Mouse (Mus musculus): ENCODE results near the gene Zfp398. TPM values are rescaled to one million over a fixed set of nuclear protein-coding genes. Genes with fewer than 3 reads are reported as not detected.

Gene Zfp398
- total RNA-seq, 2 experiments from 2014 or later: 4.3 to 4.7 TPM

GRCm38 (mm10) chr6:47879049-47879716 is 43.7 kb downstream of the Zfp398 start:
- no peak for DNase-seq
- intact Hi-C loops (cut with DNase I; ENCODE audit: low total_unique reads): no loop called here

GRCm38 (mm10) chr6:47880166-47880565 is 44.7 kb downstream of the Zfp398 start:
- intact Hi-C loops (cut with DNase I; ENCODE audit: low total_unique reads): no loop called here
- no peak for DNase-seq

- no peak for DNase-seq
- intact Hi-C loops (cut with DNase I; ENCODE audit: low total_unique reads): no loop called here
Observed at GRCm38 (mm10) chr6:47888812-47889383, 53.4 kb downstream of the Zfp398 start.

GRCm38 (mm10) chr6:47899416-47899815 is 64.0 kb downstream of the Zfp398 start:
- no peak for DNase-seq
- intact Hi-C loops (cut with DNase I; ENCODE audit: low total_unique reads): no loop called here

GRCm38 (mm10) chr6:47903587-47903986 is 68.1 kb downstream of the Zfp398 start:
- DNase-seq: no peak
- intact Hi-C loops (cut with DNase I; ENCODE audit: low total_unique reads): no loop called here

GRCm38 (mm10) chr6:47904361-47904760 is 68.9 kb downstream of the Zfp398 start:
- intact Hi-C loops (cut with DNase I; ENCODE audit: low total_unique reads): no loop called here
- no peak for DNase-seq

GRCm38 (mm10) chr6:47904917-47905695 is 69.6 kb downstream of the Zfp398 start:
- no peak for DNase-seq
- intact Hi-C loops (cut with DNase I; ENCODE audit: low total_unique reads): no loop called here

GRCm38 (mm10) chr6:47906326-47906725 is 70.9 kb downstream of the Zfp398 start:
- DNase-seq: no peak
- intact Hi-C loops (cut with DNase I; ENCODE audit: low total_unique reads): no loop called here

DNA sequence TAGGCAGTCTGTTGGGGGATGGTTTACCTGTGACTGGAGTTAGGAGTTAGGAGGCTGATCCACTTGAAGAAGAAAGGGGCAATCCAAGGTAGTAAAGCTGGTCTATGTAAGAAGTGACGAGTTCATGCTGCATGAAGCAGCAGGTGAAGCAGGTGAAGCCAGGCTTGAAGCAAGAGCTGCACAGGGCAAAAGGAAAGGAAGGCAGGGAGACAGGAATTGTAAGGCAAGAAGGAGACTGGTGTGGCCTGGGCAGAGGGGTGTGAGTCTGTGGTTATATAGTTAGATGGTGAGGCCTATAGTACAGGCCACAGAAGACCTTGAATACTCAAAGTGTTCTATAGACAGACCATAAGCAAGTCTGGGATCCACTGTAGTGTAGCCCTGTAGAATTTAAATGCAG is 73.5 kb downstream of the Zfp398 start:
- no peak for DNase-seq
- intact Hi-C loops (cut with DNase I; ENCODE audit: low total_unique reads): no loop called here

DNA sequence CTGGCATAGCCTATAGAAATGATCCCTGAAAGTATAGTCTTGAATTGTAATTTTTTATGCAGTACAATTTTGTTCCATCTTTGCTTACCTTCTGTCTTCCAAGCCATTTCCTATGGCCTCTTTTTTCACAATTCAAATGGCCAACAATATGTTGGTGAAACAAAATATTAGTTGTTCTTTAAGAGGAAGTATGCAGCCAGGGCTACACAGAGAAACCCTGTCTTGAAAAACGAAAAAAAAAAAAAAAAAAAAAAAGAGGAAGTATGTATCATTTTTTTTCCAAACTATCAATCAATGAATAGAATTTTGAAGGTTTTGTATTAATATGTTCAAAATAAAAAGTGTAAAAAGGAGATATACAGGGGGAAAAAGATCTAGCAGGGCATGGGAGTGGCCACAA is 76.2 kb downstream of the Zfp398 start:
- no peak for DNase-seq
- intact Hi-C loops (cut with DNase I; ENCODE audit: low total_unique reads): no loop called here

DNA sequence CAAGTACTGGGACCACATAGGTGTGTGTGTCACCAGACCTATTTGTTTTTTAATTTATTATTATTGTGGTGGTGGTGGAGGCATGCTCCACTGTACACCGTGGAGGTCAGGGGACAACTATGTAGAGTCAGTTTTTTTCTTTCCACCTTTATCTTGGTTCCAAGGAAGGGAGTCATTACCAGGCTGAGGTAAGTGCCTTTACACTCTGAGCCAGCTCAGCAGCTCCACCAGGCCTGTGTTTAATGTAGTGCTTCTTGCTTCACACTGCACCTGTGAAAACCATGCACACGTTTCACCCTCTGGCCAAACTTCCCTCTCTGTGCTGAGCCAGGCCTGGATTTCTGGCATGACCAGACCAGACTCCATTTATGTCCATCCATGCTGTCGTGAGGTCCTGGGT is 77.5 kb downstream of the Zfp398 start:
- DNase-seq: no peak
- intact Hi-C loops (cut with DNase I; ENCODE audit: low total_unique reads): no loop called here

DNA sequence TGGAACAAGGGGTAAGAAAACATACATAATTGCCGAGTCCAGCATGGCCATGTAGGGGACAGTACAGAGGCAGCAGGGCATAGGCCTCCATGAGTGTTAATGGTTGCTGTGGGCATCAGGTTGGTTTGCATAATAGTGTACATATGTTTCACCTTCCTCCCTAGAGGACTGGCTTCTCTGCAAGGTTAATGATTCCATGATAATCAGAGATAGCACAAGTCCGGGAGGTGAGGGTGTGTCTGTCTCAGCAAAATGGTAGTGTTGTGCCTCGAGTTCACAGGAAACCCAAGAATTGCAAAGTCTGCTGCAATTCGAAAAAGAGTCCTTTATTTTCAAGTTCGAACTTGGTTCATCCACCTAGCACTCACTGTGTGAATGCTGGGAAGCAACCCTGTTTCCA is 81.6 kb downstream of the Zfp398 start:
- intact Hi-C loops (cut with DNase I; ENCODE audit: low total_unique reads): no loop called here
- DNase-seq: no peak

DNA sequence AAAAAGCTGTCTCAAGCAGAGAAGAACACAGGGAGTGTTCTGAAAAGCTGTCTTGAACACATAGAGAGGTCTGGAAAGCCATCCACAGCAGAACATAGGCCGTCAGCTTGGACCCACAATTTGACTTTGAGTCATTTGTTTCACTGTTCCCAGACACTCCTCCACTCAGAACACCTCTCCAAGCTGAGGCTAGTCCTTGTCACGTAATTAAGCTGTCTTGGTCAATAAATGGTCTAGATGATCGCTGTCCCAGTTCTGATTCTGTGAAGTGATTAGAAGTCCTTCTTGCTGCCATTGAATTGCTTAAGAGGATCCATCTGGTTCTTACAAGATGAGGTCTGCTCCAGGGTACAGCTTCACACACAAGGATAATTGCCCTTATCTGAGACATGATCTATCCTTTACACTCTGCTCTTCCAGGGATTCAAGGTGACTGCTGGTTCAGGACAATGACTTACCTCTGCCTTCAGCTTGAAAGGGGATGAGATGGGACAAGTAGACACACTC is 83.4 kb downstream of the Zfp398 start:
- intact Hi-C loops (cut with DNase I; ENCODE audit: low total_unique reads): no loop called here
- no peak for DNase-seq

DNA sequence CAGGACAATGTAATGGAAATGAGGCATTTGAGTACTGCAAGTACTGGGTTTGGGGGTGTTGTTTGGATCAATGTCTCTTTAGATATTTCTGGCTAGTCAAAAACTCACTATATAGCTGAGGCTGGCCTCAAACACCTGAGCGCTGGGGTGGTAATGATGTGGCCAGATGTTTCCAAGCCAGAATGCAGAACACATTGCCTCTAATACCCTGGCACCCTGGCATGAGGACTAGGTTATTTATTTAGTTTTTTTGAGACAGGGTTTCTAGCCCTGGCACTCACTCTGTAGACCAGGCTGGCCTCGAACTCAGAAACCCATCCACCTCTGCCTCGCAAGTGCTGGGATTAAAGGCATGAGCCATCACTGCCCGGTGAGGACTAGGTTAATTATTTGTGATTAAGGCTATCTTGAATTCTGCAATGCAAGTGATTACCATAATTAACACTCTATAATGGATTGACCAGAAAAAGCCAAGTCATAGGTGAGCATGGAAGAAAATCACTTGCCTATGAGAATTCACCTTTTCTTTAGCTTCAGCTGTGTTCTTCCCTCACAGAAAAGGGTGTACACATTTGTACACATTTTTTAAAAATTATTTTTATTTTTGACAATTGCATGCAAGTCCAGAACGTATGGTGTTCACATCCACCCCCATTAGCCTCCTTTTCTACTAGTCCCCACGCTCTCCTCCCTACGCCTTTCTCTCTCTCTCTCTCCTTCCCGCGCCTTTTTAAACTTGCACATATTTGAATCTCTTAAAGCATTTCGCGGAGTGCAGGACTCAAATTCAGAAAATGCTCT is 84.4 kb downstream of the Zfp398 start:
- DNase-seq: no peak
- intact Hi-C loops (cut with DNase I; ENCODE audit: low total_unique reads): no loop called here

DNA sequence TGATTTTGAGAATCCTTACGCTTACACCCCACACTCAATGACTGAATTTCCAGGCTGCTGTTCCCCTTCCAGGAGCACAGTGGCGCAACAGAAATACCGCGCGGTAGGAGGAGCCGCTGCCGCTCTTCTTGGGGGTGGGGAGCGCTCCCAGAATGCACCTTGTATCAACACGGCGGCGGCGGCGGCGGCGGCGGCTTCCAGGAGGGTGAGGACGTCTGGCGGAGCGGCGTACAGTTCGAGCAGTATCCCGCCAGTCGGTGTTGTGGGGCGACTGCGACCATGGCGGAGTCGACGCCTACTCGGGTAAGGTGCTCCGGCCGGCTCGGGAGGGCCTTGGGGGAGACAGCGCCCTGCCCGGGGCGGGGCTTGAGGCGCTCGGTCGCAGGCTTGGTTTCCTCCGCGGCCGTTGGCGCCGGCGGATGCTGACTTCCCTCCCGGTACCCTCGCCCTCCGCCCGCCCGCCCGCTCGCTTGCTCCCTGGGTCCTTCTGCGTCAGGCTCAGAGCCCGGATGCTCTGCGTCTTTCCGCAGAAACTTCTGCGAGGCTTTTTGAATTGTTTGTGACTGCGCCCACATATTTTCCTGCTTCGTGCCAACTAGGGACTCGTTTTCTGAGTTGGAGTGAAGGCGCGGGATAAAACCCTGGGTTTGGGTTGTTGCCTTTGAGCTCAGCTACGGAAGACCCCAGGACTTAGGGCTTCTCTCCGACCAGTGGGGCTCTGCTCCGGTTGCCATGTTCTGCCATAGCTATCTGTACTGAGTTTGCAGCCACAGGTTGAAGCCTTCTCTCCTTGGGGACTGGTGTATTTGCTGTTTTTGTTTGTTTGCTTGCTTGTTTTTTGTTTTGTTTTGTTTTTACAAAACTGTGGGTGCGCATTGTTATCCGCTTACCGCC is 85.2 kb downstream of the Zfp398 start, which contains the start of gene Zfp212:
Gene Zfp212 (plus strand): TSS at position 30 of the 894 bp plus-strand sequence.
- peak; percentile 88 for DNase-seq
- intact Hi-C loops (cut with DNase I; ENCODE audit: low total_unique reads): no loop called here
